Mouse (Mus musculus): ENCODE measurements around the gene Dnal1. TPM values are rescaled to one million over a fixed set of nuclear protein-coding genes. Genes with fewer than 3 reads are reported as not detected.

Gene Dnal1
- total RNA-seq, 4 experiments from 2014 or later: 6.2 to 7.8 (median 7.0) TPM

DNA sequence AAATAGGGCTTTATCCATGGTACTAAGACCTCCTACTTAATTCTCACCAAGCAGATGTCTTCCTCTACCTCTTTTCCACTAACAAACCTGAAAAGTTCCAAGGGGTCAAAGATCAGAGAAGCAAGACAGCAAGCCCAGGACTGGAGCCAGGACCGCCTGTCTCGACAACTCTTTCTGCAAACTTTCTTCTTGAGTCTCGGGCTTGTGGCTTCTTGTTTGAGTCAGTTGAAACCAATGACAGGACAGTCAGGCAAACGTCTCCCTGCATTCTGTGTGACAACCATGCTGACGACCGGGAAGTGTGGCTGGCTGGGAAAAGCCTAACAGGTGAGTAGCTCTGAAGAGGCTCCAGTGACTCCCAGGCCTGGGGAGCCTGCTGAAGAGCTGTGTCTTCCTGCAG is 71.4 kb downstream of the Dnal1 start:
- DNase-seq (ENCODE audit: low spot score): no peak

GRCm38 (mm10) chr12:84186536-84186935 is 72.4 kb downstream of the Dnal1 start:
- no peak for DNase-seq (ENCODE audit: low spot score)

DNA sequence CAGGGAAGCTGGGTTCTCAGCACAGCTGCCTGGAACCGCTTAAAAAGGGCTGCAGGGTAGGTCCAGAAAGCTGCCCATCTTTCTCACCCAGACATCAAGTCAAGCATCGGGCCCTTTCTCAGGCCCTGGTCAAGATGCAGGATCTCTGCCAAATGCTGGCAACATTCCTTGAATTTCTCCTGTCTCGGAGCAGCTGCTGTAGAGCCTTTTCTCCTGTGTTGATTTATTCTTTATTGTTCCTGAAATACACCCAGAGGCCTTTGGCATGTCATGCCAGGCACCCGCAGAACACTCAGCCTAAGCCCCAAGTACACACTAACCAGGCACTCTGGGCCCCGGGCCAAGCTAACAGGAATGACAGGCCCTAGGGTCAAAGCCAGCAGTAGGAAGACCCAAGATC is 72.8 kb downstream of the Dnal1 start:
- no peak for DNase-seq (ENCODE audit: low spot score)

- peak; percentile 59 for DNase-seq (ENCODE audit: low spot score)
Observed at GRCm38 (mm10) chr12:84187752-84188601, 73.8 kb downstream of the Dnal1 start.

GRCm38 (mm10) chr12:84188881-84189444 is 74.8 kb downstream of the Dnal1 start:
- DNase-seq (ENCODE audit: low spot score): no peak

DNA sequence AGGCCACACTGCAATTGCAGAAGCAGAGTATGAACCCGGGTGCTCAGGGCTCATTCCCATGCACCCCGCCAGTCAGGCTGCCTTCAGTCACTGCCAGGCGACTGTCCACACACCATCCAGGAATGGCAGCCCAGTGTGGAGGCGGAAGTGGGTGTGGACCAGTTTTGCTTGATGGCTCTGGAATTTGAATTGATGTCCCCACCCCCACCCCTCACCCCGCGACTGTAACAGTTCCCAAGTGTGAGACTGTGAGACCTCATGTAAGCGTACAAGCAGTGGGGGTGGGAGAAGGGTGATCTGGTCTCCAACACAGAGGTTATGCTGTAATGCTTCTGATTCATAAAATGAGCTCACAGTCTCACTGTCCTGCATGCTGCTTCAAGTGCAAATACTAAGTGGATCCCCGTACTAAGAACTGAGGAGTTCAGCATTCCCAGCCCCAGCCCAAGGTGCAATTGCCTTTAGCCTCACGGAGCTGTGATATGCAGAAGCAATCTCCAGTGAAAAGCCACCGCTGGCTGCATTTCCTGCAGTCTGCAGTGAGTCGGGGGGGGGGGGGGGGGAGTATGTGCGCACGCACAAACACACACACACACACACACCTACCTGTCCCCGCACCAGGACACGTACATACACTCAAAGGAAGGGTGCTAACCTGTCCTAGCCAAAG is 76.1 kb downstream of the Dnal1 start:
- DNase-seq (ENCODE audit: low spot score): no peak

GRCm38 (mm10) chr12:84191190-84191589 is 77.0 kb downstream of the Dnal1 start:
- no peak for DNase-seq (ENCODE audit: low spot score)

GRCm38 (mm10) chr12:84191770-84192169 is 77.6 kb downstream of the Dnal1 start:
- DNase-seq (ENCODE audit: low spot score): no peak

DNA sequence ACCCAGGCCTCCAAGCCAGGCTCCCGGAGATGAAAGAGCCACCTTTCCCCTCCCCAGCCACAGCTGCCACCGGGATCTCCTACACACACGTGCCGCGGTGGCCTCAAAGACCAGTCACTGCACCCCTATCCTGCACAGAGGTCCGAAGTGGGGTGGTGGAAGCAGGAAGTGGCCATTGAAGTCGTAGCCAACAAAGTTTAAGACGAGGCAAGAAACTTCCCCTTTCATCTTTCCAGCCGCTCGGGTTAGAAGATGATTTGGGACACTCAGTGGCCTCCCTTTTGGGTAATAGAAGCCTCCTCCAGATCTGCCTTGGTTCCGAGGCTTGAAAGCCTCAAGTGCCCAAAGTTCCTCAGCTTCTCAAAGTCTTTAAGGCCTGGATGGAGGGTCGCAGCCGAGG is 78.1 kb downstream of the Dnal1 start:
- DNase-seq (ENCODE audit: low spot score): no peak

DNA sequence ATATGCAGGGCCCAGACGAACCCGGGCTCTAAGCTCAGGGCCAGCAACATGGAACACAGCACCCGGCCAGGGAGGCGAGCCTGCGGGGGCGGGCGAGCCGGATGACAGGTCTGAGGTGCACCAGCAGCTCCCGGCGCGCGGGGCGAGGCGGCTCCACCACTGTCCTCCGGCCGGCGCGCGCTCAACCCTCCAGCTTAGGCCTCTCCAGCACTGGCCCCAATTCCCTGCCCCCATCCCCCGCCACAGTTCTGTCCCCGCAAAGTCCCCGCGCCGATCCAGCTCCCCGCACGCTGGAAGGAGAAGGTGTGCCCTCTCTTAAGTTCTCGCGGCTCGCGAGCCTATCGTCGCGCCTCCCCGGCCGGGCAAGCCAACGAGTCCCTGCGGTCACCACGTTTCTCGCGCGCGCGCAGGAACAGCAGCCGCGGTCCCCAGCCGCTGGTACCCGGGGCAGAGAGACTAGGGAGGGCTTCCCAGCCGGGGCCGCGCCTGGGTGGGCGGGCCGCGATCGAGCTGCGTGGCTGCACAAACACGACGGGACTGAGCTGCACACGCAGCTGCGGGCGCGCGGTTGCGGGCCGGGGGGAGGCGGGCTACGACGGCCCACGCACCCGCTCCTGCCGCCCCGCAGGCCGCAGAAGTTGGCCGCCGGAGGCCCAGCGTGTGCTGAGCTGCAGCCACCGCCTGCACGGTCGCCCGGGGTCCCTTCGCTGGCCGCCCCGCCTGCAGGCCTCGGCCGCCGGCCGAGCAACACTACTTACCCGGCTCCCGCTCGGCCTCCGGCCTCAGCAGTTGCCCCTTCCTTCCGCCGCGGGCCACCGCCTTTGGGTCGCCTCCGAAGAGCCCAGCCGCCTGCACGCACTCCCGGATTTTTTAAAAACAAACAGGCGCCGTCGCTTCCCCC is 78.8 kb downstream of the Dnal1 start:
- no peak for DNase-seq (ENCODE audit: low spot score)

DNA sequence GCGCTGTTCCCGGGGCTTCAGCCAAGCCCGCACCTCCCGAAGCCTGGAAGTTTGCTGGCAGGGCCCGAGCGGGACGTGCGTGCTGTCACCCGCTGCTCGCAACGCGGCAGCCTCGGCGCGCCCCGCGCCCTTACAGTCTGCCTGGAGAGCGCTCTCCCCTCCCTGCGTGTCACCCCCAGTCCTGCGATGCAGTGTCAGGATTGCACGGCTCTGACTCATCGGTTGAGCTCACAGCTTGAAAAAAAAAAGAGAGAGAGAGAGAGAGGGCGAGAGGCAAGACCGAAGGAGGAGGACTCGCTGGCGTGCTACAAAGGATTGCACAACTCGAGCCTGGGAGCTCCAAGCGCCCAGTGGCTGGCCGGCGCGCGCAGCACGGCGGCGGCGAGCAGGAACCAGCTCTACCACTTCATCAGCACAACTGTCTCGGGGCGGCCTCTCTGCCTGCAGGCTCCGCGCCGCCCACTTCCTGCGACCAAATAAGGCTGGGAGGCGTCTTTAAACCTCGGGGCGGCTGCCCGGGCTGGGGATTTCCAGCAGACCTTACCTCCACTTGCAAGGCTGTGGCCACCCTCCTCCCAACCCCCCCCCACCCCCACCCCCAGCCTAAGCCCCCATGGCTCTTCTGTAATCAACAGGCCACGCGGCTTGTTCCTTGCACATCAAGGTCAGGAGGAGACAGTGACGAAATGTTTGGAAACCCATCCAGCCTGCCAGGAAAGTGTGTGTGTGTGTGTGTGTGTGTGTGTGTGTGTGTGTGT is 79.7 kb downstream of the Dnal1 start:
- peak; percentile 92 for DNase-seq (ENCODE audit: low spot score)

- DNase-seq (ENCODE audit: low spot score): no peak
Observed at GRCm38 (mm10) chr12:84194400-84195109, 80.4 kb downstream of the Dnal1 start.

GRCm38 (mm10) chr12:84195195-84195594 is 81.0 kb downstream of the Dnal1 start:
- no peak for DNase-seq (ENCODE audit: low spot score)

Other genes starting within 250 kb of the Dnal1 start
- 10 to 100 TPM; 27.6 to 36.5 (median 29.3) TPM for gene Numb, start 192.4 kb upstream of the Dnal1 start, total RNA-seq (2022)
- gene Riox1, start 163.8 kb upstream of the Dnal1 start, total RNA-seq (2022): 1 to 10 TPM; 4.3 to 5.9 (median 4.7) TPM
- not detected for gene Heatr4, start 129.5 kb upstream of the Dnal1 start, total RNA-seq (2022)
- gene Acot2, start 126.5 kb upstream of the Dnal1 start, total RNA-seq (2022): 100 to 1,000 TPM; 102 to 134 (median 110) TPM
- gene Acot1, start 104.9 kb upstream of the Dnal1 start, total RNA-seq (2022): 10 to 100 TPM; 29.0 to 59.1 (median 44.3) TPM
- gene Acot4, start 76.0 kb upstream of the Dnal1 start, total RNA-seq (2022): 1 to 10 TPM in 3 of 4 experiments, under 1 TPM in 1; 0.73 to 1.5 (median 1.3) TPM
- under 1 TPM in 1 of 4 experiments, not detected in 3; 0.81 TPM for gene Gm49366, start 75.4 kb upstream of the Dnal1 start, total RNA-seq (2022)
- 1 to 10 TPM in 1 of 4 experiments, under 1 TPM in 3; 0.38 to 1.4 (median 0.95) TPM for gene Acot3, start 62.2 kb upstream of the Dnal1 start, total RNA-seq (2022)
- not detected for gene Acot5, start 45.0 kb upstream of the Dnal1 start, total RNA-seq (2022)
- gene Acot6, start 13.7 kb upstream of the Dnal1 start, total RNA-seq (2022): 1 to 10 TPM; 1.9 to 2.8 (median 2.4) TPM
- gene Pnma1, start 34.1 kb downstream of the Dnal1 start, total RNA-seq (2022): under 1 TPM in 2 of 4 experiments, not detected in 2; 0.11 TPM
- gene Elmsan1, start 104.5 kb downstream of the Dnal1 start, total RNA-seq (2022): 10 to 100 TPM; 13.1 to 17.5 (median 14.5) TPM
- gene Ptgr2, start 170.9 kb downstream of the Dnal1 start, total RNA-seq (2022): 100 to 1,000 TPM; 216 to 264 (median 243) TPM
- 10 to 100 TPM; 18.9 to 20.2 (median 19.5) TPM for gene Zfp410, start 202.5 kb downstream of the Dnal1 start, total RNA-seq (2022)
- gene Coq6, start 247.3 kb downstream of the Dnal1 start, total RNA-seq (2022): 100 to 1,000 TPM in 2 of 4 experiments, 10 to 100 TPM in 2; 99.6 to 103 (median 101) TPM
- 10 to 100 TPM in 3 of 4 experiments, 1 to 10 TPM in 1; 9.8 to 13.2 (median 11.0) TPM for gene Fam161b, start 247.5 kb downstream of the Dnal1 start, total RNA-seq (2022)

Measured in heart, adult 8-10 months (tissue).